Mouse (Mus musculus) ES-Bruce4 (cell line): ENCODE data around the gene Sntb2.

Experiments used
- CTCF ChIP-seq: IDR thresholded peaks from one replicate; pipeline ENCODE4 v1.8.1; 2011; ENCODE audit warnings: low read depth, low read length
- EP300 ChIP-seq: IDR thresholded peaks from 2 replicates; pipeline ENCODE4 v1.6.1; 2011; ENCODE audit warnings: low read depth, low read length; ENCODE audit not compliant: insufficient read depth
- POLR2A ChIP-seq: IDR thresholded peaks from one replicate; pipeline ENCODE4 v1.8.1; 2011; ENCODE audit warnings: low read length; ENCODE audit not compliant: insufficient read depth

DNA sequence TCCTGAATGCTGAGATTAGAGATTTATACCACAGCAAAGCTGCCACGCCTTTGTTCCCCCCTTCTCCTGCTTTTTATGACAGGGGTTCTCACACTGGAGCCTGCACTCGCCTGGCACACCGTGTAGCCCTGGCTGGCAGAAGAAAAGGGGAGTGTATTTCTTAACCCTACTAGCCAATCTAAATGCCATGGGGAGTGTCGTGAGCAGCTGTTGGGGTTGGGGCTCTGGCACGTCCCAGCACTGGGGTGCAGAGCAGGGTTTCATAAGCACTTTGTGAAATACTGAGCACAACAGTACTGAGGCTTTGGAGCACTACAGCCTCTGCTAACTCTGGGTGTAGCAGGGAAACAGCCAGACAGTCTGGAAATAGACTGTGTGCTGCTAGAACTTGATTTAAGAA lies 36.1 kb upstream of the Sntb2 start:
- no peak for TF ChIP-seq EP300
- TF ChIP-seq POLR2A: no peak
- no peak for TF ChIP-seq CTCF
